Comparison of ENCODE assay signal across 9 mouse cellular contexts in genomic region chr8:125389280-125389679, GRCm38 (mm10).
DNase-seq lines count a peak whose midpoint lies in the region; ATAC-seq lines count a peak whose summit lies in the region.
"Had no signal": no experiment of that assay in that cellular context is flagged by ENCODE, and none has a peak within 500 bp of the region (broad histone marks: within the 10 kb centered on the region; RNA-seq: fewer than 3 reads in every experiment).

No protein-coding gene starts in this region.

- 60% methylated on average over 5 of the region's 5 CpGs for WGBS in midbrain, embryonic 16.5 days
- 91% methylated on average over 5 of the region's 5 CpGs for WGBS in midbrain, embryonic 11.5 days

- ATAC-seq in midbrain, embryonic 16.5 days: 0 out of 2 replicates have a peak, but pooled peaks have one; percentile 16
- ATAC-seq in midbrain, embryonic 11.5 days (ENCODE audit: low FRiP score): no peak
- no peak for ATAC-seq in inflammation-experienced regulatory T-cells, adult 6 months

- no peaks in the 10 kb centered on the region for H3K9me3 ChIP-seq in midbrain, embryonic 16.5 days (replicated peaks; ENCODE audit: control insufficient read depth, low read length, poor library complexity, severe bottlenecking)
- H3K9me3 ChIP-seq in midbrain, embryonic 11.5 days (ENCODE audit: control insufficient read depth, low read length): no peaks in the 10 kb centered on the region
- H3K9me3 ChIP-seq: liver, embryonic 15.5 days had no signal

- H3K36me3 ChIP-seq in midbrain, embryonic 16.5 days (ENCODE audit: control insufficient read depth, insufficient read depth, low read length): no peaks in the 10 kb centered on the region
- H3K36me3 ChIP-seq in midbrain, embryonic 11.5 days (ENCODE audit: control insufficient read depth, insufficient read depth, low read length): no peaks in the 10 kb centered on the region
- H3K36me3 ChIP-seq: liver, embryonic 15.5 days had no signal

- H3K4me1 ChIP-seq in midbrain, embryonic 16.5 days (ENCODE audit: control insufficient read depth, insufficient read depth, low read length): peaks cover 26% of the 10 kb centered on the region
- H3K4me1 ChIP-seq in midbrain, embryonic 11.5 days (ENCODE audit: control insufficient read depth, insufficient read depth, low read length): peaks cover 3% of the 10 kb centered on the region; the same call in 1 of the 2 replicates

- no peak overlapping the region for H3K4me2 ChIP-seq in midbrain, embryonic 16.5 days (ENCODE audit: low read length)
- H3K4me2 ChIP-seq in midbrain, embryonic 11.5 days: no peak overlapping the region
- H3K4me2 ChIP-seq: liver, embryonic 15.5 days had no signal

- peak overlapping the region; percentile 62; the same call in 1 of the 2 replicates for H3K27ac ChIP-seq in midbrain, embryonic 16.5 days (ENCODE audit: low read length)
- H3K27ac ChIP-seq in midbrain, embryonic 11.5 days (ENCODE audit: low read depth, low read length): no peak overlapping the region
- H3K27ac ChIP-seq: liver, embryonic 15.5 days had no signal

- H3K4me3 ChIP-seq in midbrain, embryonic 16.5 days (ENCODE audit: low read depth, low read length): no peak overlapping the region
- no peak overlapping the region for H3K4me3 ChIP-seq in midbrain, embryonic 11.5 days (ENCODE audit: low read depth, low read length)
- H3K4me3 ChIP-seq: liver, embryonic 15.5 days had no signal

- no peak overlapping the region for H3K9ac ChIP-seq in midbrain, embryonic 16.5 days (ENCODE audit: low read depth, low read length)
- no peak overlapping the region for H3K9ac ChIP-seq in midbrain, embryonic 11.5 days (ENCODE audit: low read length)
- H3K9ac ChIP-seq: liver, embryonic 15.5 days had no signal

- no peaks in the 10 kb centered on the region for H3K27me3 ChIP-seq in midbrain, embryonic 16.5 days (ENCODE audit: control insufficient read depth, insufficient read depth, low read depth, low read length)
- no peaks in the 10 kb centered on the region for H3K27me3 ChIP-seq in midbrain, embryonic 11.5 days (ENCODE audit: control insufficient read depth, insufficient read depth, low read length)
- H3K27me3 ChIP-seq: liver, embryonic 15.5 days had no signal

- no peak for DNase-seq in midbrain, embryonic 11.5 days (ENCODE audit: low spot score, missing footprints)
- peak; percentile 12 to 51 for DNase-seq in frontal cortex, postnatal 36 days (ENCODE audit: low spot score in 2 of 2)
- peak; percentile 70 to 74 for DNase-seq in kidney, adult 8-10 months
- peak; percentile 51 for DNase-seq in lung, postnatal 14 days
- no peak for DNase-seq in thymus, postnatal 0 days (ENCODE audit: low spot score)
- DNase-seq in spleen, postnatal 10 days (ENCODE audit: low spot score in 2 of 2): no peak

Comparison
In these comparisons a context has a peak if more than half of its experiments do, and no peak if none do; other contexts are left out.
1. DNase-seq: peak in frontal cortex, postnatal 36 days (2 of 2), kidney, adult 8-10 months (2 of 2) and lung, postnatal 14 days (single experiment); none in midbrain, embryonic 11.5 days (single experiment), thymus, postnatal 0 days (single experiment) and spleen, postnatal 10 days (0 of 2).